Mouse (Mus musculus) C2C12 (cell line): Measurements from ENCODE around the gene Arhgef19.

Experiments used
- CEBPB ChIP-seq: IDR thresholded peaks from one replicate; pipeline ENCODE4 v1.6.1; 2011; ENCODE audit warnings: low read depth, mild to moderate bottlenecking, control low read depth, moderate library complexity
- CTCF ChIP-seq: IDR thresholded peaks from one replicate; pipeline ENCODE4 v1.5.1; 2011; ENCODE audit not compliant: control insufficient read depth, insufficient read depth, insufficient read length
- MAX ChIP-seq: IDR thresholded peaks from one replicate; pipeline ENCODE4 v1.6.1; 2011; ENCODE audit warnings: mild to moderate bottlenecking, control low read depth
- MYOD1 ChIP-seq: IDR thresholded peaks from one replicate; pipeline ENCODE4 v1.6.1; 2011; ENCODE audit warnings: low read depth; ENCODE audit not compliant: control insufficient read depth, insufficient read length
- MYOG ChIP-seq: IDR thresholded peaks from one replicate; pipeline ENCODE4 v1.6.1; 2011; ENCODE audit not compliant: control insufficient read depth, insufficient read length; ENCODE audit errors: extremely low read depth
- USF1 ChIP-seq: IDR thresholded peaks from one replicate; pipeline ENCODE4 v1.6.1; 2011; ENCODE audit warnings: low read depth, mild to moderate bottlenecking, control low read depth, moderate library complexity

GRCm38 (mm10) chr4:141238492-141239387 lies 559 bp upstream of the Arhgef19 start:
- TF ChIP-seq CTCF, result no peak
- no peak for TF ChIP-seq USF1
- no peak for TF ChIP-seq MAX
- TF ChIP-seq MYOD1, result no peak
- no peak for TF ChIP-seq CEBPB
- TF ChIP-seq MYOG, result no peak
